Mouse (Mus musculus): ENCODE measurements around the gene Abhd17b.

GRCm38 (mm10) chr19:21727081-21727480 is 74.1 kb downstream of the Abhd17b start:
- TF ChIP-seq CTCF (IDR thresholded peaks at IDR 0.05; ENCODE audit: extremely low read depth, insufficient read depth, low read length) (no peak), POLR2A (IDR thresholded peaks at IDR 0.05; ENCODE audit: extremely low read depth, insufficient read depth, low read length) (no peak)
